Mouse (Mus musculus) megakaryocyte, embryonic 14.5 days (primary cell): ENCODE measurements around the gene Apaf1. TPM values are rescaled to one million over a fixed set of nuclear protein-coding genes. Genes with fewer than 3 reads are reported as not detected.

Experiments
- H3K27me3 ChIP-seq: replicated peaks from 2 replicates; pipeline ENCODE3; 2012; ENCODE audit warnings: inconsistent platforms
- H3K36me3 ChIP-seq: replicated peaks from 2 replicates; pipeline ENCODE3; 2012; ENCODE audit warnings: low read length, inconsistent platforms, mixed read lengths
- H3K4me1 ChIP-seq: 2 replicates; pipeline ENCODE4 v1.6.1; 2012; ENCODE audit warnings: inconsistent platforms
- H3K4me3 ChIP-seq: replicated peaks from 2 replicates; pipeline ENCODE3; 2012; ENCODE audit warnings: moderate library complexity, mild to moderate bottlenecking, inconsistent platforms
- H3K9me3 ChIP-seq: 2 replicates; pipeline ENCODE4 v1.6.1; 2012; ENCODE audit warnings: inconsistent platforms
- FLI1 ChIP-seq: IDR thresholded peaks from 2 replicates; pipeline ENCODE4 v1.6.1; 2012; ENCODE audit warnings: low read length, inconsistent platforms, mixed read lengths
- GATA1 ChIP-seq: IDR thresholded peaks from 3 replicates; pipeline ENCODE4 v1.6.1; 2012; ENCODE audit warnings: mixed read lengths, low read length, inconsistent platforms, borderline replicate concordance
- polyA plus RNA-seq: library from polyadenylated mRNA; stranded (reverse); fragments of >175 nt; gene quantifications from 2 replicates; pipeline ENCODE4 v1.2.3, GENCODE M21; 2012; ENCODE audit warnings: low replicate concordance; ENCODE audit not compliant: insufficient read depth

The Apaf1 gene
- polyA plus RNA-seq = 2.9 and 5.1 TPM in 2 replicates

DNA sequence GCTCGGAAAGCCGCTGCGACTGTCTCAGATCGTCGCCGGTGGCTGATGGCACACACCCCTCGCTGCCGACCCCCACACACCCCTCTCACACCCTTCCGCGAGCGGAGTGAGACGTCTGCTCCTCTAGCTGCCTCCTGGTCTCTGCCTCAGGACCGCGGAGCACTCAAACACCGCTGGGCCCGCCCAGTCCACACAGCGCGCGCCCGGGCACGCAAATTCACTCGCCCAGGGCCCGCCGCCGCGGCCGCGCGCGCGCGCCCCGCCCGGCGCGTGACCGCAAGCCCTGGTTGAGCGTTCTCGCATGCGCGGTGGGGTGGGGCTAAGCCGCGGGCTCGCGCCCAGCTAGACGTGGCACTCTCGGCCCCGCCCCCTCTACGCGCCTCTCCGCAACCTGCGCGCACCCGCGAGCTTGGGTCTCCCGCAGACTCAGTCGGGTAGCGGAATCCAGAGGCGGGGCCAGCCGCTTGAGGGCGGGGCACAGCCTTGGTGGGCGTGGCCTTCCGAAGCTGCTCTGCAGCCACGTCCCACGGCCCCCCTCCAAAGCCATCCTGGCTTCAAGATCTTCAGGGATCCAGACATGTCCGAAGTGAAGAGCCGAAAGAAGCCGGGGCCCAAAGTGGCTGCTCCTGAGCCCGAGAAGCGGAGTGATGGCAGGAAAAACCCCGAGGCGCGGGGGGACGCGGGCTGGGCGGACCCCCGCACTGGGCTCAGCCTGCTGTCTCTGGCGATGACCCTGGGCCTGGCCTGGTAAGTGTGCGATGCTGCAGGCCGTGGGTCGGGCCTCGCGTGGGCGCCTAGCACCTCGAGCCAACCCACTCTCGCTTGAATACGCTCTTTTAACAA is at the start of gene Apaf1, which contains the start of gene Ikbip:
TSS of gene Apaf1 (minus strand) at position 221 of the 843 bp plus-strand sequence.
TSS of gene Ikbip (plus strand) at position 391 of the 843 bp plus-strand sequence.
- peak within 1 kb of the TSS; percentile 96 for H3K4me3 ChIP-seq
- no peaks in the 10 kb centered on the region for H3K9me3 ChIP-seq
- H3K36me3 ChIP-seq = peaks cover 31% of the 10 kb centered on the region
- no peak for TF ChIP-seq GATA1
- no peak for TF ChIP-seq FLI1
- H3K27me3 ChIP-seq = no peaks in the 10 kb centered on the region
- H3K4me1 ChIP-seq = peaks cover 23% of the 10 kb centered on the region

DNA sequence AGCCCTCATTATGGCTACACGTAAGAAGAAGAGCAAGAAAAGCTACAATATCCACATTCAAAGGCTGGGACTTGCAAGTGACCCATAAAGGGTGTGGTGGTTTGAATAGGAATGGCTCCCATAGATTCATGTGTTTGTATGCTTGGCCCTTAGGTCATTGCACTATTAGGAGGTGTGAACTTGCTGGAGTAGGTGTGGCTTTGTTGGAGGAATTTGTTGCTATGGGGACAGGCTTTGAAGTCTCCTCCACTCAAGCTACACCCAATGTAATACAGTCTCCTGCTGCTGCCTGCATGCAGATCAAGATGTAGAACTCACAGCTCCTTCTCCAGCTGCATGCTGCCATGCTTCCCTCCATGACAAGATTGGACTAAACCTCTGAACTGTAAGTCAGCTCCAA is 49.0 kb upstream of the Apaf1 start:
- H3K27me3 ChIP-seq = no peaks in the 10 kb centered on the region

DNA sequence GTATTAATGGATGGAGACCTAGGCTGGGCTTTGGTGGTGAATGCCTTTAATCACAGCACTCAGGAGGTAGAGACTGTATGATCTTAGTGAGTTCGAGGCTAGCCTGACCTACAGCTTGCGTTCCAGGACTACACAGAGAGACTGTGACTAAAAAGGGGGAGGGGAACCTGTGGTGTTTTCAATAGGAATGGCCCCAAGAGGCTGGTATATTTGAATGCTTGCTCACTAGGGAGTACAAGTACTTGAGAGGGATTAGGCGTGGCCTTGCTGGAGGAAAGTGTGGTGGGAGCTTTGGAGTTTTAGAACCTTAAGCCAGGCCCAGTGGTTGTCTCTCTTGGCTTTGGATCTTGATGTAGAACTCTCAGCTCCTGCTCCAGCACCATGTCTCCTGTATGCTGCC is 48.2 kb upstream of the Apaf1 start:
- Histone ChIP-seq H3K36me3 (no peaks in the 10 kb centered on the region), H3K27me3 (no peaks in the 10 kb centered on the region), H3K4me3 (no peak overlapping the region), H3K4me1 (peaks cover 11% of the 10 kb centered on the region), H3K9me3 (no peaks in the 10 kb centered on the region)
- no peak for TF ChIP-seq FLI1
- TF ChIP-seq GATA1 = no peak

More for the DNA sequence above, 49.0 kb upstream of the Apaf1 start:
- TF ChIP-seq FLI1 (no peak), GATA1 (no peak)
- Histone ChIP-seq H3K9me3 (no peaks in the 10 kb centered on the region), H3K36me3 (no peaks in the 10 kb centered on the region), H3K4me3 (no peak overlapping the region), H3K4me1 (peaks cover 11% of the 10 kb centered on the region)

DNA sequence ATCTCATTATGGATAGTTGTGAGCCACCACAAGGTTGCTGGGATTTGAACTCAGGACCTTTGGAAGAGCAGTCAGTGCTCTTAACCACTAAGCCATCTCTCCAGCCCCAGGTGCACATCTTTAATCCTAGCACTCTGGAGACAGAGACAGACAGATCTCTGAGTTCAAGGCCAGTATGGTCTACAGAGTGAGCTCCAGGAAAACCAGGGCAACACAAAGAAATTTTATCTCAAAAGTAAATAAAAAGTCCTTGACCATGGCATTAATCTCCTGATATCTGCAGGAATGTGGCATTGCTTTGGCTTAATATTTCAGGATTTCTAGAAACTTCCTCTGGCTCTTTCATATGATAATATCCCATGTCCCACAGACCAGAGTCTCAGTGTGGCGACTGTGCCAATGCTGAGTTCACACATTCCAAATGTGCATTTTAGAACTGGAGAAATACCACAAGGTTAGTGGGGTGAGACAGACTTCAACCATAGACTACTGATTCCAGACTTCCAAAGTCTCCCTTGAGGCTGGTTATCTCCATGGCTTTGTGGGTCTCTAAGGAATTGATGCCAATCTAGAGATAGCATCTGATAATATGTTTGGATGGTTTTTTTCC is 46.1 kb upstream of the Apaf1 start:
- no peak overlapping the region for H3K4me3 ChIP-seq
- no peaks in the 10 kb centered on the region for H3K36me3 ChIP-seq
- H3K9me3 ChIP-seq = no peaks in the 10 kb centered on the region
- no peak for TF ChIP-seq FLI1
- no peak for TF ChIP-seq GATA1
- peaks cover 16% of the 10 kb centered on the region for H3K4me1 ChIP-seq
- no peaks in the 10 kb centered on the region for H3K27me3 ChIP-seq

DNA sequence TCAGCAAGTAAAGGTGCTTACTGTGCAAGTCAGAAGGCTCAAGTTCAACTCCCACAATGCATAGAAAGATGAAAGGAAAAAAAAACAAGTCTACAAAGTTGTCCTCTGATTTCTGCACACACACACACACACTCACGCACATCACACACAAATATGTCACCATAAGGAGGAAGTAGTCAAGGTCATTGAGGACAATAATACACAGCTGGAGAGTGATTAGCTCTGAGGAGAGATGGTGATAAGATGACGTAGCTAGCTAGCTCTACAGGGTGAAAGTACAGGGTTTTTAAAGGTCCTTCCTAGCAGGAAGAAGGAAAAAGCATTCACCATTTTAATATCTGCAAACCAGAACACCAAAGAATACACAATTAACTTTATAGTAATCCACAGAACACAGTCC is 44.8 kb upstream of the Apaf1 start:
- TF ChIP-seq GATA1 = no peak
- TF ChIP-seq FLI1 = no peak
- Histone ChIP-seq H3K4me3 (no peak overlapping the region), H3K9me3 (no peaks in the 10 kb centered on the region)

DNA sequence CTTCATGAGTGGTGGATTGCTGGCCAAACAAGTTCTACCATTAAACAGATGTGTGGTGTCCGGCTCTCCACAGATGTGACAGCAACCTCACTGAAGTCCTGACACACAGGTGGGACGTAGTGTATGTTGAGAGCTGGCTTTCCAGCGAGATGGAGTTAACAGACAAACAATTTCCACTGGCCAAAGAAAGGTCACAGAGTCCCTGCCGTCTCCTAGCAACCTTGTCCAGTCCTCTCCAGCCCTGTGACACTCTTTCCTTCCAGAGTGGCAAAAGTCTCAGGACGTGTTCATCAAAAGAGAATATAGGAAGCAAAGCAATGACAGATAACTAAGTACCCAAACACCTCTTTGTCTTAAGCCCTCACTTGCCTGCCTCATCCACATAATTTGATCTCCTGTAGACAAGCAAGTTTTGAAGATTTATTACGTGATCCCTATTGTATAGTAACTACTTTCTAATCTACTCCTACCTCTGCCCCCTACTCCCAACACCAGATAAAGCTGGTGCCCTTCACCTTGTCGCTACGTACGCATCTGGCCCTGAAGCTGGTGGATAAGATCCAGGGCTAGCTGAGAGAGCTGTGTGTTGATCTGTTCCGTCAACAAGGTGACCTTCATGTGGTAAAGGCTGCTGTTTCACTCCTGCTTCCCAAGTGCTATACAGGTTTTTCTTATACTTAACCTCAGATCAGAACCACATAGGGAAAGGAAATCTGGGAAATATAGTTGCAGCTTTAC is 44.2 kb upstream of the Apaf1 start:
- H3K36me3 ChIP-seq = peaks cover 6% of the 10 kb centered on the region
- TF ChIP-seq GATA1 (no peak), FLI1 (no peak)
- peaks cover 24% of the 10 kb centered on the region for H3K4me1 ChIP-seq
- no peaks in the 10 kb centered on the region for H3K9me3 ChIP-seq
- no peak overlapping the region for H3K4me3 ChIP-seq
- no peaks in the 10 kb centered on the region for H3K27me3 ChIP-seq

More for the DNA sequence above, 44.8 kb upstream of the Apaf1 start:
- Histone ChIP-seq H3K27me3 (no peaks in the 10 kb centered on the region), H3K4me1 (peaks cover 18% of the 10 kb centered on the region), H3K36me3 (no peaks in the 10 kb centered on the region)

DNA sequence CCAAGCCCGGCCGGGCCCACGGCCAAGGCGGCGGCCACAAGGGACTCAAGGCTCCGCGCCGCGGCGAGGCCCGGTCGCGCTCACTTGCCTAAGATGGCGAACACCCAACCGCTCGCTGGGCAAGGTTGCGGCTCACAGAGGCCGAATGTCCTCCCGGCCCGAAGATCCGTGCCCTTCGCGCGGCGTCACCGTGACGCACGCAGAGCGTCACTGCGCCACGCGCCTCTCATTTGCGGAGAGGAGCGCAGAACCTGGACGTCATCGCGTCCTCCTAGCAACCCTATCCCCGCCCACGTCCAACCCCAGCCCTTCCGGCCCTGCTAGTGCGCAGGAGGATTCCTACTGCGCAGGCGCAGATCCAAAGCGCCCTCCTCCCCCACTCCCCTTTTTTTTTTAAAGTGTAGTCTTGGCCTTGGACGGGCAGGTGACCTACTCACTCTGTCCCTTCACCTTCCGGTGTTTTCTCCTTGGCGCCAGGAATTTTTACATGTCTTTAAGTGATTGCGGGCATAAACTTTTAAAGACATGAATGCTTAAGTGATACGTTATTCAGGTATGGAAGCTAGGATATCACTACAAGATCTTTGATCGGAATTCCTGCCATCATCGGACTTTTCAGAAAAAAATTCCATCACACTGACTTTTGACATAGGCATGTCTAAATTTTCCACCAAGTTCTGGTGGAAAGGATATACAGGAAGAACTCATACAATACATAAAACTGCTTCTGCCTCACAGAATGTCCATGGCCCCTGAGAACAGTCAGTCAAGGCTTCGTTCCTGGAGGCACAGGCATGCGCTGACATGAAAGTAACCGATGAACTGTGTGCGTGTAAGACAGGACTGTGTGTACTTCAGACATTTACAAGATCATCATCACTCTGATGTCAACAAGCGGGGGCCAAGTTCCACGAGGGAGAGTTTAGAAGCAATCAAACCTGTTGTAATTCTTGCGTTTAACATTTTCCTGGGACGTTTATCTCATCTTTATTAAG is 41.6 kb upstream of the Apaf1 start, which contains the start of gene Slc25a3:
TSS of gene Slc25a3 (minus strand) at position 232 of the 995 bp plus-strand sequence.
- Histone ChIP-seq H3K27me3 (no peaks in the 10 kb centered on the region), H3K4me1 (peaks cover 40% of the 10 kb centered on the region), H3K36me3 (peaks cover 31% of the 10 kb centered on the region), H3K4me3 (peak within 1 kb of the TSS; percentile 96), H3K9me3 (no peaks in the 10 kb centered on the region)
- TF ChIP-seq FLI1 (no peak), GATA1 (no peak)

DNA sequence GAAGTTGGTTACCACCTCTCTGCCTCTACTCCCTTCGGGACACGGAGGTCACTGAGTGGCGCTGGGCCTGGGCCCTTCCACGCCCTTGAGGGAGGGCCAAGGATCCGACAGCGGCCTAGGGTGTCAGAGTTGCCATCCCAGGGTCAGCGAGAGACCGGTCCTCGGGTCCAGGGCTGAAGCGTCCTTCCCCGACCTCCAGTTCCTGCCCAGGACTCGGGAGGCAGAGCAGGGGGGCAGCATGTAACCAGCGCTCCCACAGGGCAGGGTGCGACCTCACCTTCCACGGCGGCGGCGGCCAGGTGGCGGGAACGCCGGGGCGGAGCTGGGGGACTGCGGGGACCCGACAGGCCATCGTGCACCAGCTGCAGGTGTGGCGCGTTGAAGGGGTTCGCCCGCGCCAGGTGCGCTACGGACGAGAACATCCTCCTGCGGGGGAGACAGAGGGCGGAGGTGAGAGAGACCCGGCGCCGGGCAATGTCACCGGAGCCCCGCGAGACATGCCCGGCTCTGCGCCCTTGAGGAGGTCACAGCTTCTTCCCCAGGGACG is 40.8 kb upstream of the Apaf1 start:
- H3K27me3 ChIP-seq = no peaks in the 10 kb centered on the region
- peaks cover 40% of the 10 kb centered on the region for H3K4me1 ChIP-seq
- H3K9me3 ChIP-seq = no peaks in the 10 kb centered on the region
- H3K4me3 ChIP-seq = peak overlapping the region; percentile 96
- TF ChIP-seq GATA1 = no peak
- TF ChIP-seq FLI1 = no peak
- H3K36me3 ChIP-seq = peaks cover 39% of the 10 kb centered on the region

DNA sequence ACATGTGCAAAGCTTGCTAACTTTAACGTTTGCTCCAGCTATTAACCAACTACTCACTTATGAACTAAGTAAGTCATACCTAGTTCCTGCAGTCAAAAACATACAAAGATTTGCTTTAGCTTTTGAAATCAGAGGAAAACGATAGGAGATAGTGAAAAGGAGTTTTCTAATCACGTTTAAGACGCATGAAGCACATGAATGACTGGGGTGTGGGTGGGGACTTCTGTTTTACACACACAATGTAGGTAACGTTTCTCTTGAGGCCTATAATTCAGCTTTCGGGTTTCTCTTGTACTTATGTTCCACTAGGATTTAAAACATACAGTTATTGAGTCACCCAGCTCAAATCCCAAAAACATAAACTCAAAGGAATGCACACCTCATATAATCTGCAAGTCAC is 40.1 kb upstream of the Apaf1 start:
- H3K4me1 ChIP-seq = peaks cover 40% of the 10 kb centered on the region
- peaks cover 46% of the 10 kb centered on the region for H3K36me3 ChIP-seq
- TF ChIP-seq GATA1 (no peak), FLI1 (no peak)
- no peaks in the 10 kb centered on the region for H3K27me3 ChIP-seq
- H3K4me3 ChIP-seq = peak overlapping the region; percentile 96
- H3K9me3 ChIP-seq = no peaks in the 10 kb centered on the region
